Mouse (Mus musculus): ENCODE measurements around the gene S100a14. TPM values are rescaled to one million over a fixed set of nuclear protein-coding genes. Genes with fewer than 3 reads are reported as not detected.

Gene S100a14
- polyA plus RNA-seq, 1 experiment: 1.4 TPM

DNA sequence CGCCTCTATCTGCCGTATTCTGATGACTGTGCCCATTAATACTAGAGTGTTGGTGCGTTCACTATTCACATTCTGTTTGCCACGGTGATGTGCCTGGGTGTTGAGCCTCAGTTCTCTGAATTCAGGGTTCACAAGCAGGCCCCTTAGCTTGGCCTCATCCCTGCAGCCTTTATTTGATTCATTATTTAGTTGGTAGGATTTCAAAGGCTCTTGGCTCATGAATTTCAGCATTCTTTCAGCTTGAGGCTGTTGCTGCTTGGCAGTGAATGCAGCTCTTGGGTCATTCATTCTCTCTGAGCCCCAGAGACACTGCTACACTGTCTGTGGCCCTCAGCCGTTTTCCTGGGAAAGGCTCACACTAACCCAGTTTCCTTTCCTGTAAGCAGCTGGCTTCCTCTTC lies 29.3 kb downstream of the S100a14 start:
- peak; percentile 93 for DNase-seq (ENCODE audit: low read depth)
- TF ChIP-seq CTCF (IDR thresholded peaks at IDR 0.05; ENCODE audit: borderline replicate concordance, extremely low read depth, insufficient read depth, insufficient read length): no peak
- no peak for TF ChIP-seq POLR2A (IDR thresholded peaks at IDR 0.05; ENCODE audit: borderline replicate concordance, extremely low read depth, insufficient read depth, insufficient read length, poor library complexity, severe bottlenecking)

DNA sequence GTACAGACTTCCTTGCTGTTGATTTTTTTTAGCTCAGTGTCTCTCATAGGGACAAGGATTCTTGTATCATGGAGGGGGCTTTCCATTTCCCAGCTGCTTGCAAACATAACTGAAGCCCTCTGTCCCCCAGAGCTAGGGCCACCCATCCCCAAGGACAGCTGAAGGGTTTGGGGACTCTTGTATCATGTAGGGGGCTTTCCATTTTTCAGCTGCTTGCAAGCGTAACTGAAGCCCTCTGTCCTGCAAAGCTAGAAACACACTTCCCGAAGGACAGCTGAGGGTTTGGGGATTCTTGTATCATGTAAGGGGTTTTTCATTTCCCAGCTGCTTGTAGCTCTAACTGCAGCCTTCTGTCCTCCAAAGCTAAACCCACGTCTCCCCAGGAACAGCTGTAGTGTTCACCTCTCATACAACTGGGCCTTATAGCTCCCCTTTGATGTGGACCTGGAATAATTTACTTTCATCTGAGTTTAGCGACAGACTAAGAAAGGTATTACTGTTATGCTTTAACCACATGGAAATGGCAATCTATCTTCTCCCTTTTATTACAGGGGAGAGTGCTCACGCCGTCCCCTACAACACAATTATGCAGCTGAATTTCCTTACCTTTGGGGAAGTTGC lies 33.5 kb downstream of the S100a14 start, which contains the start of gene S100a3:
Gene S100a3 (plus strand): TSS at position 571 of the 621 bp plus-strand sequence.
- no peak for TF ChIP-seq POLR2A (IDR thresholded peaks at IDR 0.05; ENCODE audit: borderline replicate concordance, extremely low read depth, insufficient read depth, insufficient read length, poor library complexity, severe bottlenecking)
- no peak for TF ChIP-seq CTCF (IDR thresholded peaks at IDR 0.05; ENCODE audit: borderline replicate concordance, extremely low read depth, insufficient read depth, insufficient read length)
- DNase-seq (ENCODE audit: low read depth): no peak

DNA sequence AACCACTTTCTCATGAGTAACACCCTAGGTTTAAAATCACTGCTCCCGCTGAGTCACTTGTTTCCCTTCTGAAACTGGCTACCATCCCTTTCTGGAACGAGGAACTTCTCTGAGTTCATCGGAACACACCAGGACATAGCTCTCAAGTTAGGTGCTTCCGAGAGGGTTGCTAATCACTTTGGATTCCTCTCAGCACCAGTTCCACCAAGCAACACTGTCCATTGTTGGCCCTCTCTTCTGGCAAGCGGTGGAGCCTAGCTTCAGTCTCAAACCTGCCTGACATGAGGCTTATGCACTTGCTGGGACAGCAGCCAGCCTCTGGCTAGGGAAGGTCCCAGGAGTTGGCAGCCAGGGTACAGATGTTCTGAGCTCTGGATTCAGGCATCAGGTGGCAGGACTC lies 48.0 kb downstream of the S100a14 start:
- TF ChIP-seq POLR2A (IDR thresholded peaks at IDR 0.05; ENCODE audit: borderline replicate concordance, extremely low read depth, insufficient read depth, insufficient read length, poor library complexity, severe bottlenecking): no peak
- TF ChIP-seq CTCF (IDR thresholded peaks at IDR 0.05; ENCODE audit: borderline replicate concordance, extremely low read depth, insufficient read depth, insufficient read length): no peak

DNA sequence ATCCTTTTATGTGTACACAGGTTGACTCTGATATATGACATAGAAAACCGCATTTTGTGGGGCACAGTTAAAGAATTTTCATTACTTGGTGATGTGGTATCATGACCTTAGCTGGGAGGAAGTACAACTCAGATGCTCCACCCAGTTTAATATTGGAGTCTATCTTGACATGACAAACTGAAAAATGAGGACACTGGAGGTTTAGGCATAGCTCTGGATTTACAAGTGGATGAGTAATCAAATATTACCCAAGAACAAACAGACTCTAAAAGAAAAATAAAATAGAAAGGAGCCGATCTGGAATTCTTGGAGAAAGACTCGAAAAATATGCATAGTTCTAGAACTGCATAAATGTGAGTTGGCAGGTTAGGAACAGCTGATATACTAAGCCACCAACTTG lies 48.7 kb downstream of the S100a14 start:
- DNase-seq (ENCODE audit: low read depth): no peak
- no peak for TF ChIP-seq POLR2A (IDR thresholded peaks at IDR 0.05; ENCODE audit: borderline replicate concordance, extremely low read depth, insufficient read depth, insufficient read length, poor library complexity, severe bottlenecking)
- no peak for TF ChIP-seq CTCF (IDR thresholded peaks at IDR 0.05; ENCODE audit: borderline replicate concordance, extremely low read depth, insufficient read depth, insufficient read length)

More for the DNA sequence above, 48.0 kb downstream of the S100a14 start:
- no peak for DNase-seq (ENCODE audit: low read depth)

DNA sequence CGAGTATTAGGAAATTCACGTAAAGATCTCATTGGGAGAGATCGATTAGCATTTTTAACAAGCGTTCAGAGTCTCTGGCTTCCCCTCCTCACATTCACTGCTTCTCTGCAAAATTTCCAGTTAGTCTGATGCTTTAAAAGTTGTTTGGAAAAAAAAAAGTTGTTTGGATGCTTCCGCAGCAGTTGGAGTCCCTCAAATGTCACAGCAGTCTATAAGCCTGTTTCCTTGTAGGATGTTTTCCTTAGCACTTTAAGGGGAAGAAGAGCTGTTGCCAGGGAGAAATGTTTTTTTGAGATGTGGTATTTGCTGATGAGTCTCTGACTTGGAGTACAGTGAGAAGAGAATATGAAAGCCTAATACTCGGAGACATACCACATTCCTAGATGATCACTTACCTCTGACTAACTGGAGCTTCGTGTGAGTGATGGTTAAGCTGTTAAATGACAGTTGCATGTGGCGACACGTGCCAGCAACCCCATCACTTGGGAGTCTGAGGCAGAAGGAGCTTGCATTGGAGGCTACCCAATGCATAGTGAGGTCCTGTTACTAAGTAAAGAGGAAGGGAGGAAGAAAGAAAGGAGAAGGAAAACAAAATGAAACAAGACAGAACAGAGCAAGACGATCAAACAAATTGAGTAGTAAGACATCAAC lies 49.8 kb downstream of the S100a14 start:
- no peak for TF ChIP-seq CTCF (IDR thresholded peaks at IDR 0.05; ENCODE audit: borderline replicate concordance, extremely low read depth, insufficient read depth, insufficient read length)
- no peak for TF ChIP-seq POLR2A (IDR thresholded peaks at IDR 0.05; ENCODE audit: borderline replicate concordance, extremely low read depth, insufficient read depth, insufficient read length, poor library complexity, severe bottlenecking)
- no peak for DNase-seq (ENCODE audit: low read depth)

Other genes with a start within 250 kb of the S100a14 start
- 27.3 and 52.6 TPM in 2 replicates for gene Gatad2b, start 233.7 kb upstream of the S100a14 start, polyA plus RNA-seq (2012; rRNA removed)
- gene Slc27a3, start 136.9 kb upstream of the S100a14 start, polyA plus RNA-seq (2012; rRNA removed): 52.9 and 55.5 TPM in 2 replicates
- gene Ints3, start 93.2 kb upstream of the S100a14 start, polyA plus RNA-seq (2012; rRNA removed): 56.0 and 66.1 TPM in 2 replicates
- 5.8 and 7.5 TPM in 2 replicates for gene Npr1, start 61.0 kb upstream of the S100a14 start, polyA plus RNA-seq (2012; rRNA removed)
- 183 TPM in 2 replicates for gene Ilf2, start 50.7 kb upstream of the S100a14 start, polyA plus RNA-seq (2012; rRNA removed)
- 45.1 and 54.1 TPM in 2 replicates for gene Snapin, start 35.8 kb upstream of the S100a14 start, polyA plus RNA-seq (2012; rRNA removed)
- 199 and 209 TPM in 2 replicates for gene Chtop, start 17.4 kb upstream of the S100a14 start, polyA plus RNA-seq (2012; rRNA removed)
- gene S100a1, start 12.5 kb upstream of the S100a14 start, polyA plus RNA-seq (2012; rRNA removed): 7.4 and 8.1 TPM in 2 replicates
- gene S100a13, start 12.4 kb upstream of the S100a14 start, polyA plus RNA-seq (2012; rRNA removed): 6.4 and 6.7 TPM in 2 replicates
- gene S100a16, start 10.4 kb downstream of the S100a14 start, polyA plus RNA-seq (2012; rRNA removed): 22.5 and 22.9 TPM in 2 replicates
- gene S100a3, start 33.7 kb downstream of the S100a14 start, polyA plus RNA-seq (2012; rRNA removed): 1.1 TPM in 1 of 2 replicates, not detected in the other
- gene S100a2, start 63.4 kb downstream of the S100a14 start, polyA plus RNA-seq (2012; rRNA removed): not detected in 2 replicates
- gene Gm42674, start 75.0 kb downstream of the S100a14 start, polyA plus RNA-seq (2012; rRNA removed): not detected in 2 replicates
- gene S100a4, start 76.9 kb downstream of the S100a14 start, polyA plus RNA-seq (2012; rRNA removed): 1.6 and 2.5 TPM in 2 replicates
- gene S100a5, start 81.7 kb downstream of the S100a14 start, polyA plus RNA-seq (2012; rRNA removed): not detected in 2 replicates
- 22.2 and 26.1 TPM in 2 replicates for gene S100a6, start 86.0 kb downstream of the S100a14 start, polyA plus RNA-seq (2012; rRNA removed)
- 0.14 TPM in 1 of 2 replicates, not detected in the other for gene S100a7a, start 127.2 kb downstream of the S100a14 start, polyA plus RNA-seq (2012; rRNA removed)
- gene S100a8, start 142.1 kb downstream of the S100a14 start, polyA plus RNA-seq (2012; rRNA removed): 3.0 and 7.4 TPM in 2 replicates
- 3.7 and 7.0 TPM in 2 replicates for gene S100a9, start 168.9 kb downstream of the S100a14 start, polyA plus RNA-seq (2012; rRNA removed)
- gene Pglyrp4, start 200.1 kb downstream of the S100a14 start, polyA plus RNA-seq (2012; rRNA removed): not detected in 2 replicates

All from brain, embryonic 14.5 days (tissue).